Mouse (Mus musculus) hindbrain, embryonic 16.5 days (tissue): Measurements from ENCODE around the gene Actl10. TPM values are rescaled to one million over a fixed set of nuclear protein-coding genes. Genes with fewer than 3 reads are reported as not detected.

Experiments used
- ATAC-seq: fragments of 200-750 bp; cut with Nextera tagmentation; 2 replicates; pipeline ENCODE4 v1.8.0; 2017; ENCODE audit warnings: moderate TSS enrichment, moderate library complexity
- H3K27ac ChIP-seq: fragments of 300-500 bp; sonication (generic); 2 replicates; pipeline ENCODE4 v1.5.1; 2014; ENCODE audit warnings: low read depth, mild to moderate bottlenecking, control low read depth, low read length, moderate library complexity
- H3K27me3 ChIP-seq: fragments of 300-500 bp; sonication (generic); replicated peaks from 2 replicates; pipeline ENCODE4 v1.6.1; 2014; ENCODE audit warnings: low read length; ENCODE audit not compliant: control insufficient read depth, insufficient read depth
- H3K36me3 ChIP-seq: fragments of 300-500 bp; sonication (generic); 2 replicates; pipeline ENCODE4 v1.6.1; 2014; ENCODE audit warnings: mild to moderate bottlenecking, low read length, moderate library complexity, mixed read lengths; ENCODE audit not compliant: control insufficient read depth, insufficient read depth
- H3K4me1 ChIP-seq: fragments of 300-500 bp; sonication (generic); 2 replicates; pipeline ENCODE4 v1.6.1; 2014; ENCODE audit warnings: low read depth, low read length; ENCODE audit not compliant: control insufficient read depth, insufficient read depth
- H3K4me2 ChIP-seq: fragments of 300-500 bp; sonication (generic); 2 replicates; pipeline ENCODE4 v1.6.1; 2014; ENCODE audit warnings: mild to moderate bottlenecking, low read length, control low read depth, moderate library complexity
- H3K4me3 ChIP-seq: fragments of 300-500 bp; sonication (generic); 2 replicates; pipeline ENCODE4 v1.5.1; 2014; ENCODE audit warnings: mild to moderate bottlenecking, low read length, control low read depth, moderate library complexity
- H3K9ac ChIP-seq: fragments of 300-500 bp; sonication (generic); 2 replicates; pipeline ENCODE4 v1.6.1; 2014; ENCODE audit warnings: low read depth, mild to moderate bottlenecking, control low read depth, low read length, moderate library complexity
- H3K9me3 ChIP-seq: fragments of 300-500 bp; sonication (generic); 2 replicates; pipeline ENCODE4 v1.6.1; 2014; ENCODE audit warnings: mild to moderate bottlenecking, low read length, moderate library complexity; ENCODE audit not compliant: control insufficient read depth
- WGBS: fragments of 180-500 bp; shearing (Covaris S2); extraction: QIAGEN DNeasy Blood & Tissue Kit; methylation state at CpG from one replicate; pipeline ENCODE4 v1.1.7; 2014; 5-methylcytosine and 5-hydroxymethylcytosine counted together
- polyA plus RNA-seq: library from polyadenylated mRNA; unstranded; fragments of >200 nt; fragmentation: Nextera tagmentation; extraction: Ambion mirVana; gene quantifications from 2 replicates; pipeline ENCODE4 v1.2.1, GENCODE M21; 2015

Actl10 gene
- polyA plus RNA-seq, 1 experiment from 2014 or later = 0.50 TPM

DNA sequence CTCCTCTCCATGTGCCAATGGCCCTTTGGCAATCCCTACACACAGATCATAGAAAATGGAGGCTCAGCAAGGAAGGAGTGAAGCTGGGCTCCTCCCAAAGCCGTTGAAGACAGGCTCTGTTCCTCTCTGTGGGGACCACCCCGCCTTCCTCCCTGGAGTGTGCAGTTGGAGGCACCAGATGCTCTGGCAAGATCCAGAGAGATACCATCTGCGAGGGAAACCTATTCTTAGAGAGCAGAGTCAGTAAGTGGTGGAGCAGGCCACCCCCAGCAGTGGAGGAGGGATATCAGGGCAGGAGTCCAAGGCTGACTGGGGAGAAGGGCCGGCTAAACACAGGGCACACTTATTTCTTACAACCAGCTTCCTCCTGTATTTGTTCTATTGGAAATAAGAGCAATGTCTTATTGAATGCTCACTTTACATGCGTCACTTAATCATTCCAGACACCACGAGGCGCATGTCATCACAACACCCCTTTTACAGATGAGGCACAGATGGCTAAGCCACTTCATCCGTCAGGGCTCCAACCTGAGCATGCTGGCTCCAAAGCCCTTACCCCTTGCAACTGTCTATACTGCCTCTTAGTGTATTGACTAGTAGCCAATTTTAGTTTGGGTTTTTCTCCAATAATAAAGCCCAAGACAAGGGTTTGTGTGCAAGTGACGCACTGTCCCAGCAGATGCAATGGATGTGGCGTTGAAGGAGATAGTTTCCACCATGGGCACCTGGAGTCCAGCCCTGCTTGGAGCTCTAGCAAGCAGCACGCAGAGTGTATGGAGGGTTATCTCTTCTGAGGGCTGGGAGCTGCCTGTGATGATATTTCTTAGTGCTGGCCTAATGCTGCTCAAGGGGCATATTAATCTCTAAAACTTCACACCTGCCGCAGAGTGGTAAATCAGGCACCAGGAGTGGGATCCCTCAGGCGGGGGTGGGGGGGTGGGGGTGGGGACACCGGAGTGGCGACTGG lies 32.6 kb downstream of the Actl10 start:
- WGBS = 39% methylated on average over 15 of the region's 15 CpGs
- H3K9me3 ChIP-seq = no peaks in the 10 kb centered on the region
- peak; percentile 90 for ATAC-seq
- H3K36me3 ChIP-seq = no peaks in the 10 kb centered on the region
- peak overlapping the region; percentile 6; the same call in 1 of the 2 replicates for H3K4me2 ChIP-seq
- H3K27me3 ChIP-seq = no peaks in the 10 kb centered on the region
- H3K27ac ChIP-seq = peak overlapping the region; percentile 52
- H3K9ac ChIP-seq = no peak overlapping the region
- H3K4me1 ChIP-seq = peaks cover 17% of the 10 kb centered on the region
- no peak overlapping the region for H3K4me3 ChIP-seq

DNA sequence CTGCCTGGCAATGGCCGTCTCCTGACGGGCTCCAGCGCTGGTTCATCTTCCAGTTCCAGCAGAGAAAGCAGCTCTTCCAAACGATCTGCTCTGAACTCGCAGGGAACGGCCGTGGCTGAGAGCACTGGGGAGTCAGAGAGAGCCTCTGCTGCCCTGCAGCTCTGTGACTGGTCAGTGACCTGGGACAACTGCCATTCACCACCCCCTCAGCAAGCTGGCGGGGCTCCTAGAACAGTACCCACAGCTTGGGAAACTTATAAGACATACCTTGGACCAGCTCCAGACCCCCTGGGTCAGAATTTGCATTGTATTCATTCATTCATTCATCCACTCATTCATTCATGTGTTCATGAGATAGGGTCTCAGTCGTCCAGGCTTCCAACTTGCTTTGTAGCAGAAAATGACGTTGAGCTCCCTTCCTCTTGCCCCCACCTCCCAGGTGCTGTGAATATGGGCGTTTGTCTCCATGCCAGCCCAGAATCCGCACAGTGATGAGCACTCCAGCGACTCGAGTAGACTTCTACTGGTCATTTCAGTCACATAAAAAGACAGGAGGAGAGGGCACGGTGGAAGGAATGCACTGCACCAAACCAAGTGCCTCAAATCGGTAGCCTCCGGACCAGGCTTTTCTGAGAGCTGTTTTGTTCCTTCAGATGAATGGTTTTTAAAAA lies 33.5 kb downstream of the Actl10 start:
- Histone ChIP-seq H3K9me3 (no peaks in the 10 kb centered on the region), H3K27me3 (no peaks in the 10 kb centered on the region), H3K4me2 (peak overlapping the region; percentile 6; the same call in 1 of the 2 replicates), H3K36me3 (no peaks in the 10 kb centered on the region), H3K4me1 (peaks cover 17% of the 10 kb centered on the region), H3K9ac (no peak overlapping the region), H3K27ac (peak overlapping the region; percentile 52; the same call in 1 of the 2 replicates), H3K4me3 (no peak overlapping the region)
- WGBS = 40% methylated on average over 17 of the region's 17 CpGs
- ATAC-seq = peak; percentile 44; the same call in 1 of the 2 replicates

DNA sequence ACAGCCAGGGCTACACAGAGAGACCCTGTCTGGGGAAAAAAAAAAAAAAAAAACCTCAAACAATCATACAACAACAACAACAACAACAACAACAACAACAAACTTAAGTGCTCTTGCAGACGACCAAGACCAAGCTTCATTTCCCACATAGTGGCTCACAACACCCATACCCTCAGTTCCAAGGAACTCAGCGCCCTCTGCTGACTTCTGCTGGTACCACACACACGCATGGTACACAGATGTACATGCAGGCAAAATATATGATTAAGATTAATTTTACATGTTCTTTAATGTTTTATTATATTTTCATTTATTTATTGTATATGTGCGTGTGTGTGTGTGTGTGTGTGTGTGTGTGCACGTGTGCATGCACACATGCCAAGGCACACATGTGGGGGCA lies 34.8 kb downstream of the Actl10 start:
- Histone ChIP-seq H3K27me3 (no peaks in the 10 kb centered on the region), H3K4me1 (peaks cover 17% of the 10 kb centered on the region), H3K4me3 (no peak overlapping the region), H3K4me2 (no peak overlapping the region), H3K9me3 (no peaks in the 10 kb centered on the region), H3K27ac (no peak overlapping the region), H3K9ac (no peak overlapping the region), H3K36me3 (no peaks in the 10 kb centered on the region)
- no peak for ATAC-seq
- WGBS = 74% methylated on average over 5 of the region's 5 CpGs

DNA sequence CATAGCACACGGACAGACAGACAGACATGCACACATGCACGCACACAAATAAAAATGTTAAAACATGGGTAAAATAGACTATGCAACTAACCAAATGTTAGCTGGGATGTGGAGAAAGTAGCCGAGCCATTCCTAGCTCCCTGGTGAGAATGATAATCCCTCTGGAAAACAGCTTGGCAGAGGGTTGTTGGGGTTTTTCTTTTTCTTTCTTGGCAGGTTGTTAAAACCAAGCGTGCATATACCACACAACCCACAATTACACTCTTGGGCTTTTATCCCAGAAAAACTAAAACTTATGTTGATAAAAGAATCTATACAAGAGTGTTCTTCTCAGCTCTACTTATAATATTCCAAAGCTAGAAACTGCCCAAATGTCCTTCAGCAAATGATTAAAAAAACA lies 37.5 kb downstream of the Actl10 start:
- H3K36me3 ChIP-seq = no peaks in the 10 kb centered on the region
- no peaks in the 10 kb centered on the region for H3K27me3 ChIP-seq
- H3K9ac ChIP-seq = no peak overlapping the region
- H3K4me2 ChIP-seq = no peak overlapping the region
- no peak overlapping the region for H3K4me3 ChIP-seq
- H3K4me1 ChIP-seq = peaks cover 14% of the 10 kb centered on the region
- H3K9me3 ChIP-seq = no peaks in the 10 kb centered on the region
- WGBS = 73% methylated on average over 4 of the region's 4 CpGs
- no peak for ATAC-seq
- H3K27ac ChIP-seq = no peak overlapping the region

DNA sequence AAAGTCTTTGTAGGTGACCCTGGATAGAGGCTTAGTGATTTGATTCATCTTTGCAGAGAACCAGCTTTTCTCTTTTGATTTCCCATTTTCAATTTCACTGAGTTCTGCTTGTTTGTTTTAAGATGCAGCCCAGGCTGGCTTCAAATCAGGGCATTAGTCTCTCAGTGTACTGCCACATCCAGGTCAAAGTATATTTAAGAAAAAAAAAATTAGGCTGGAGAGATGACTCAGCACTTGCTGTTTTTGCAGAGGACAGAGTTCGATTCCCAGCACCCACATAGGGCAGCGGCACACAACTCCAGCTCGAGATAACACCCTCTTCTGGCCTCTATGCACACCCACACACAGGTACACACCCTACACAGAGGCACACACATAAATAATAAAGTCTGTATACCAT lies 39.7 kb downstream of the Actl10 start:
- Histone ChIP-seq H3K36me3 (no peaks in the 10 kb centered on the region), H3K4me2 (no peak overlapping the region), H3K27me3 (no peaks in the 10 kb centered on the region), H3K27ac (no peak overlapping the region), H3K4me1 (no peaks in the 10 kb centered on the region), H3K9me3 (no peaks in the 10 kb centered on the region), H3K4me3 (no peak overlapping the region), H3K9ac (no peak overlapping the region)
- WGBS = 91% methylated on average over 3 of the region's 3 CpGs
- ATAC-seq = no peak

DNA sequence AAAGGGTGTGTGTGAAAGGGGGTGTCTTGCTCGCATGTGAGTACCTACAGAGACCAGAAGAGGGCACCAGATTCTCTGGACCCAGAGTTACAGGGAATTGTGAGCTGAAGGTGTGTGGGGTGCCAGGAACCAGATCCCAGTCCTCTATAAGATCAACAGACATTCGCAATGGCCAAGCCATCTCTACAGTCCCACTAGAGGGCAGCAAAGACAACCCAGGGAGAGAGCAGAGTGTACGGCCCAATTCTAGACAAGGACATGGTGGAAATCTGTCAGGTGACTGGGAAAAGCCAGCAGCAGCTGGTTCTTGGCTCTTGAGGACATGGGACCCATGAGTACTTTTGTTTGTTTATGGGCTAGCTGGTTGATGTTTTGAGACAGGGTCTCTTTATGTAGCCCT lies 41.4 kb downstream of the Actl10 start:
- no peaks in the 10 kb centered on the region for H3K27me3 ChIP-seq
- H3K9ac ChIP-seq = no peak overlapping the region
- no peak overlapping the region for H3K27ac ChIP-seq
- 77% methylated on average over 3 of the region's 3 CpGs for WGBS
- H3K9me3 ChIP-seq = no peaks in the 10 kb centered on the region
- no peak overlapping the region for H3K4me3 ChIP-seq
- no peaks in the 10 kb centered on the region for H3K36me3 ChIP-seq
- H3K4me1 ChIP-seq = no peaks in the 10 kb centered on the region
- no peak overlapping the region for H3K4me2 ChIP-seq
- ATAC-seq = no peak

DNA sequence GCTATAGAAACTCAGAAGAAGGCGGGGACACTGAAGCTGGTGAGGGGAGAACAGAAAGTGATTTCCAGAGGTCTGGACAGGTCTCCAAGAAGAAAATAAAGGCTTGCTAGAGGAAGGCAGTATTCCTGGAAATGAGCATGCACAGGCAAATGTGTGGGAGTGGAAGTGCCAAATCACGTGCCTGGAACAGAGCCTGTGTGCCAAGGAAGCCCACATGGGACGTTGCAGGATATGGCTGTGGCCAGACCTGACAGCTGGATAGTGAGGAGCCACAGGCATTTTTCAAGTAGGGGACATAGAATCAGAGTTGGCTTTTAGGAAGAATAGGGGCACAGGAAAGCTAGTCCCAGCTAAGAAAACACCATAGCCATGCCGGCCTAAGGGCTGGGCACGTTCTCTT lies 44.2 kb downstream of the Actl10 start:
- ATAC-seq = no peak
- no peak overlapping the region for H3K4me3 ChIP-seq
- WGBS = 61% methylated on average over 5 of the region's 5 CpGs
- no peak overlapping the region for H3K4me2 ChIP-seq
- no peaks in the 10 kb centered on the region for H3K27me3 ChIP-seq
- H3K36me3 ChIP-seq = no peaks in the 10 kb centered on the region
- H3K9me3 ChIP-seq = no peaks in the 10 kb centered on the region
- no peaks in the 10 kb centered on the region for H3K4me1 ChIP-seq
- H3K27ac ChIP-seq = no peak overlapping the region
- H3K9ac ChIP-seq = no peak overlapping the region

DNA sequence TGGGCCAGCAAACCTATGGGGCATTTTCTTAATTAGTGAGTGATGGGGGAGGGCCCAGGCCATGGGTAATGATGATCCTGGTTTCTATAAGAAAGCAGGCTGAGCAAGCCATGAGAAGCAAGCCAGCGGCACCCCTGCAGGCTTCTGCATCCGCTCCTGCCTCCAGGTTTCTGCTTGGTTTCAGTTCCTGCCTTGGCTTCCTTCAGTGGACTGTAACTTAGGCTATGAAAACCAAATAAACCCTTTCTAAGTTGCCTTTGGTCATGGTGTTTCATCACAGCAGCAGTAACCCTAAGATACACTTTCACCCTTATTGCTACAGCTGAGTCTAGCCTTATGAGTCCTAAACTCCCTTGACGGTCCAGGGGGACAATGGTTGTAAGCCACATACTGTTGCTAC lies 45.8 kb downstream of the Actl10 start:
- 91% methylated on average over 3 of the region's 3 CpGs for WGBS
- no peak for ATAC-seq
- no peak overlapping the region for H3K4me3 ChIP-seq
- no peak overlapping the region for H3K27ac ChIP-seq
- no peaks in the 10 kb centered on the region for H3K27me3 ChIP-seq
- no peaks in the 10 kb centered on the region for H3K4me1 ChIP-seq
- no peak overlapping the region for H3K9ac ChIP-seq
- no peaks in the 10 kb centered on the region for H3K9me3 ChIP-seq
- H3K4me2 ChIP-seq = no peak overlapping the region
- no peaks in the 10 kb centered on the region for H3K36me3 ChIP-seq

DNA sequence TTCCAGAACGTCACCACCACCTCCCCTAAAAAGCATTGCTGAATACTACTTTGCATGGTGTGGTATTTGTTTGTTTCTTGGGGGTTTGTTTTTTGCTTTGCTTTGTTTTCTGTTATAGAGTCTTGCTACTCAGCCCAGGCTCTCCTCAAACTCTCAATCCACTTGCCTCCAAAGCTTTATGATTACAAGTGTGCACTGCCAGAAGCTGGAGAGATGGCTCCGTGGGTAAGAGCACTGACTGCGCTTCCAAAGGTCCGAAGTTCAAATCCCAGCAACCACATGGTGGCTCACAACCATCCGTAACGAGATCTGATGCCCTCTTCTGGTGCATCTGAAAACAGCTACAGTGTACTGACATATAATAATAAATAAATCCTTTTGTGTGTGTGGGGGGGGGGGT lies 49.0 kb downstream of the Actl10 start:
- Histone ChIP-seq H3K4me3 (no peak overlapping the region), H3K27ac (no peak overlapping the region), H3K4me1 (peaks cover 6% of the 10 kb centered on the region), H3K4me2 (no peak overlapping the region), H3K36me3 (no peaks in the 10 kb centered on the region), H3K9me3 (no peaks in the 10 kb centered on the region), H3K27me3 (no peaks in the 10 kb centered on the region), H3K9ac (no peak overlapping the region)
- 68% methylated on average over 6 of the region's 6 CpGs for WGBS
- ATAC-seq = no peak
